Mouse (Mus musculus): ENCODE results near the gene March2. TPM values are rescaled to one million over a fixed set of nuclear protein-coding genes. Genes with fewer than 3 reads are reported as not detected.
"Not testable (repeated sequence)": the region's sequence is repeated elsewhere in the genome, so short reads cannot be mapped to it uniquely, and the experiment has no call there.

March2 gene
- 10 to 100 TPM; 86.2 to 87.1 TPM for total RNA-seq (2021)
- long read RNA-seq, transcript March2-203 (5 exons, 1,398 nt): major isoform, 46 of 71 reads
- long read RNA-seq, transcript March2-205 (5 exons, 1,418 nt): minor isoform, 5 of 71 reads
- long read RNA-seq, partial matches to known transcripts: 2 of 71 reads
- long read RNA-seq, other reads (novel, unspliced or antisense): 15 of 71 reads

GRCm38 (mm10) chr17:33718384-33718881 lies at the start of gene March2:
March2 (minus strand) TSS chr17:33718670.
- DNase-seq (ENCODE audit: low spot score in 2 of 2): peak; percentile 93 to 98

GRCm38 (mm10) chr17:33766389-33766788 lies 47.9 kb upstream of the March2 start:
- no peak for DNase-seq (ENCODE audit: low spot score in 2 of 2)

GRCm38 (mm10) chr17:33760255-33761165 lies 42.0 kb upstream of the March2 start, which contains the start of gene Rab11b:
Rab11b (minus strand) TSS chr17:33760530.
- peak; percentile 100 for DNase-seq (ENCODE audit: low spot score in 2 of 2)

GRCm38 (mm10) chr17:33759767-33760254 lies 41.3 kb upstream of the March2 start:
- DNase-seq (ENCODE audit: low spot score in 2 of 2): peak; percentile 81 to 89

GRCm38 (mm10) chr17:33757231-33757630 lies 38.8 kb upstream of the March2 start:
- DNase-seq (ENCODE audit: low spot score in 2 of 2): no peak

GRCm38 (mm10) chr17:33756108-33756790 lies 37.8 kb upstream of the March2 start:
- no peak for DNase-seq (ENCODE audit: low spot score in 2 of 2)

GRCm38 (mm10) chr17:33755418-33756107 lies 37.1 kb upstream of the March2 start:
- no peak for DNase-seq (ENCODE audit: low spot score in 2 of 2)

- no peak for DNase-seq (ENCODE audit: low spot score in 2 of 2)
Observed at GRCm38 (mm10) chr17:33754656-33755055, 36.2 kb upstream of the March2 start.

- DNase-seq (ENCODE audit: low spot score in 2 of 2): no peak
Observed at GRCm38 (mm10) chr17:33752297-33752696, 33.8 kb upstream of the March2 start.

- no peak for DNase-seq (ENCODE audit: low spot score in 2 of 2)
Observed at GRCm38 (mm10) chr17:33751181-33751580, 32.7 kb upstream of the March2 start.

GRCm38 (mm10) chr17:33749451-33749850 lies 31.0 kb upstream of the March2 start:
- DNase-seq (ENCODE audit: low spot score in 2 of 2): no peak

GRCm38 (mm10) chr17:33746011-33746410 lies 27.5 kb upstream of the March2 start:
- peak in 1 of 2 experiments; percentile 34 for DNase-seq (ENCODE audit: low spot score in 2 of 2)

- no peak for DNase-seq (ENCODE audit: low spot score in 2 of 2)
Observed at GRCm38 (mm10) chr17:33744686-33745384, 26.4 kb upstream of the March2 start.

GRCm38 (mm10) chr17:33742420-33742819 lies 23.9 kb upstream of the March2 start:
- DNase-seq (ENCODE audit: low spot score in 2 of 2): no peak

- DNase-seq (ENCODE audit: low spot score in 2 of 2): not testable (repeated sequence)
Observed at GRCm38 (mm10) chr17:33733526-33733925, 15.1 kb upstream of the March2 start.

- DNase-seq (ENCODE audit: low spot score in 2 of 2): not testable (repeated sequence)
Observed at GRCm38 (mm10) chr17:33732556-33733083, 14.2 kb upstream of the March2 start.

- DNase-seq (ENCODE audit: low spot score in 2 of 2): peak in 1 of 2 experiments; percentile 25
Observed at GRCm38 (mm10) chr17:33729215-33729614, 10.7 kb upstream of the March2 start.

- no peak for DNase-seq (ENCODE audit: low spot score in 2 of 2)
Observed at GRCm38 (mm10) chr17:33728396-33728795, 9.9 kb upstream of the March2 start.

GRCm38 (mm10) chr17:33719736-33720378 lies 1.4 kb upstream of the March2 start:
- no peak for DNase-seq (ENCODE audit: low spot score in 2 of 2)

Data from layer of hippocampus, adult 18-20 months (tissue).